Comparison of ENCODE assay signal across 8 mouse cellular contexts in genomic region chr3:89912108-89912542, GRCm38 (mm10). TPM values are rescaled to one million over a fixed set of nuclear protein-coding genes. Genes with fewer than 3 reads are reported as not detected.
DNase-seq lines count a peak whose midpoint lies in the region; ATAC-seq and TF ChIP-seq lines count a peak whose summit lies in the region.

No protein-coding gene starts in this region.

- H3K36me3 ChIP-seq in kidney, adult 2 months (ENCODE audit: control insufficient read depth, insufficient read depth, low read length) = no peaks in the 10 kb centered on the region
- no peaks in the 10 kb centered on the region for H3K36me3 ChIP-seq in hindbrain, embryonic 14.5 days (replicated peaks; ENCODE audit: control insufficient read depth, insufficient read depth)
- no peaks in the 10 kb centered on the region for H3K36me3 ChIP-seq in midbrain, embryonic 12.5 days

- H3K27ac ChIP-seq in kidney, adult 2 months (ENCODE audit: insufficient read depth, low read depth, low read length) = no peak overlapping the region
- no peak overlapping the region for H3K27ac ChIP-seq in hindbrain, embryonic 14.5 days
- H3K27ac ChIP-seq in midbrain, embryonic 12.5 days (replicated peaks) = no peak overlapping the region

- H3K9ac ChIP-seq in hindbrain, embryonic 14.5 days = no peak overlapping the region
- H3K9ac ChIP-seq in midbrain, embryonic 12.5 days (replicated peaks) = no peak overlapping the region

- no peak for TF ChIP-seq POLR2A in kidney, adult 2 months (IDR thresholded peaks at IDR 0.05; ENCODE audit: low read depth, low read length)

- no peaks in the 10 kb centered on the region for H3K9me3 ChIP-seq in hindbrain, embryonic 14.5 days (ENCODE audit: control insufficient read depth, low read length)
- no peaks in the 10 kb centered on the region for H3K9me3 ChIP-seq in midbrain, embryonic 12.5 days

- H3K4me2 ChIP-seq in hindbrain, embryonic 14.5 days (replicated peaks) = peak overlapping the region; percentile 97; the same call in 1 of the 2 replicates
- H3K4me2 ChIP-seq in midbrain, embryonic 12.5 days (replicated peaks) = peak overlapping the region; percentile 87

- ATAC-seq in hindbrain, embryonic 14.5 days (ENCODE audit: low FRiP score) = peak; percentile 47; the same call in 1 of the 2 replicates
- ATAC-seq in midbrain, embryonic 12.5 days (ENCODE audit: low FRiP score, low read depth) = no peak
- no peak for ATAC-seq in activated CD4-positive, CD25-positive, alpha-beta regulatory T cell, adult 4 months

- H3K4me1 ChIP-seq in kidney, adult 2 months (ENCODE audit: control insufficient read depth, insufficient read depth, low read length) = 0 out of 2 replicates have a peak, but pooled peaks cover 5% of the 10 kb centered on the region
- H3K4me1 ChIP-seq in hindbrain, embryonic 14.5 days (replicated peaks; ENCODE audit: control insufficient read depth, insufficient read depth, low read length) = peaks cover 5% of the 10 kb centered on the region; the same call in 1 of the 2 replicates
- peaks cover 10% of the 10 kb centered on the region for H3K4me1 ChIP-seq in midbrain, embryonic 12.5 days

- peak overlapping the region; percentile 63 for H3K4me3 ChIP-seq in kidney, adult 2 months (ENCODE audit: insufficient read depth, low read depth, low read length)
- H3K4me3 ChIP-seq in hindbrain, embryonic 14.5 days (replicated peaks; ENCODE audit: low read length) = peak overlapping the region; percentile 52
- peak overlapping the region; percentile 43; the same call in 1 of the 2 replicates for H3K4me3 ChIP-seq in midbrain, embryonic 12.5 days

- H3K27me3 ChIP-seq in kidney, adult 2 months (replicated peaks; ENCODE audit: control insufficient read depth, insufficient read depth, low read length) = no peaks in the 10 kb centered on the region
- H3K27me3 ChIP-seq in hindbrain, embryonic 14.5 days (ENCODE audit: control insufficient read depth, insufficient read depth, low read length) = peaks cover 32% of the 10 kb centered on the region
- H3K27me3 ChIP-seq in midbrain, embryonic 12.5 days = peaks cover 56% of the 10 kb centered on the region

- no peak for TF ChIP-seq CTCF in kidney, adult 2 months (conservative IDR thresholded peaks at IDR 0.05; ENCODE audit: insufficient read depth, insufficient read length, low read depth, low read length)

- DNase-seq in kidney, adult 2 months = no peak
- no peak for DNase-seq in kidney, adult 18-20 months
- DNase-seq in c-Kit-positive CD71-negative TER-119-negative erythroid progenitor cells, embryonic 14.5 days (ENCODE audit: low read depth) = peak; percentile 36
- no peak for DNase-seq in hindbrain, embryonic 14.5 days (ENCODE audit: low spot score)
- DNase-seq in urinary bladder, postnatal 25 days (ENCODE audit: low spot score) = no peak
- no peak for DNase-seq in adrenal gland, postnatal 36 days

- WGBS in kidney, adult 2 months = 48% methylated on average over 6 of the region's 6 CpGs
- WGBS in hindbrain, embryonic 14.5 days = 33% methylated on average over 6 of the region's 6 CpGs
- 40% methylated on average over 6 of the region's 6 CpGs for WGBS in midbrain, embryonic 12.5 days

RNA-seq across cellular contexts. Expression of gene Il6ra, which starts 0.9 kb away (rescaled TPM):
- polyA plus RNA-seq in kidney, adult 2 months (2012; rRNA removed) = 3.2 and 4.1 TPM in 2 replicates
- 0.83 and 1.0 TPM in 2 replicates for polyA plus RNA-seq in hindbrain, embryonic 14.5 days (2014; fragmentation: Nextera tagmentation; extraction: Ambion mirVana)
- polyA plus RNA-seq in midbrain, embryonic 12.5 days (2016; fragmentation: Nextera tagmentation; extraction: Ambion mirVana) = 0.50 and 0.83 TPM in 2 replicates
- 10 to 100 TPM; 20.6 to 29.5 TPM for polyA plus RNA-seq in activated CD4-positive, CD25-positive, alpha-beta regulatory T cell, adult 4 months (2017; shearing (Covaris generic))
- 10 to 100 TPM in 1 of 2 experiments, 1 to 10 TPM in 1; 7.4 to 12.9 TPM for total RNA-seq in adrenal gland, postnatal 36 days (2021)

RNA-seq across cellular contexts. Expression of gene Atp8b2, which starts 51.2 kb away (rescaled TPM):
- 21.9 and 23.5 TPM in 2 replicates for polyA plus RNA-seq in kidney, adult 2 months (2012; rRNA removed)
- polyA plus RNA-seq in hindbrain, embryonic 14.5 days (2014; fragmentation: Nextera tagmentation; extraction: Ambion mirVana) = 12.9 and 15.1 TPM in 2 replicates
- 16.5 and 17.3 TPM in 2 replicates for polyA plus RNA-seq in midbrain, embryonic 12.5 days (2016; fragmentation: Nextera tagmentation; extraction: Ambion mirVana)
- 10 to 100 TPM; 19.7 to 24.1 TPM for polyA plus RNA-seq in activated CD4-positive, CD25-positive, alpha-beta regulatory T cell, adult 4 months (2017; shearing (Covaris generic))
- total RNA-seq in adrenal gland, postnatal 36 days (2021) = 10 to 100 TPM; 31.3 to 49.4 TPM
